Mouse (Mus musculus) inflammation-experienced regulatory T-cells, adult 6 months (primary cell): Measurements from ENCODE around the gene Yjefn3. TPM values are rescaled to one million over a fixed set of nuclear protein-coding genes. Genes with fewer than 3 reads are reported as not detected.

Source experiments
- ATAC-seq: one replicate; pipeline ENCODE4 v1.8.0; 2017
- polyA plus RNA-seq, 3 experiments: library from polyadenylated mRNA; unstranded; fragments of 100-300 nt; shearing (Covaris generic); gene quantifications; one replicate each; pipeline ENCODE4 v1.2.1; 2017

Gene Yjefn3
- polyA plus RNA-seq, 3 experiments from 2014 or later, result 0.56 to 1.1 TPM; not detected in 1

GRCm38 (mm10) chr8:69907106-69907505 lies 4.6 kb upstream of the Yjefn3 start:
- ATAC-seq, result no peak

DNA sequence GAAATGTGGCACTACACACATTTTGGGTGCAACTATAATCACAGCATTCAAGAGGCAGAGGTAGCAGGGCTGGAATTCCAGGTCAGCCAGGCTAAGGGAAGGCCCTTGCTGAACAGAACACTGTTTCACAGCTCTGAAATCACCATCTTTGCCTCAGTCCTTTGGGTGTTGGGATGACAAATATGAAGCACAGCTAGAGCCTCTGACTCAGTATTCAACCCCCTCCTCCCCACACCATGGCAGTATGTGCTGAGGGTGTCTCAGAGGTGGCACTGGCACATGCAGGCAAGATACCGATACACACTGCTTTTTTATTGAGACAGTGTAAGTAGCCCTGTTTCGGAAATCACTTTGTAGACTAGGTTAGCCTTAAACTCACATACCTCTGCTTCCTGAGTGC lies 3.7 kb upstream of the Yjefn3 start:
- no peak for ATAC-seq

DNA sequence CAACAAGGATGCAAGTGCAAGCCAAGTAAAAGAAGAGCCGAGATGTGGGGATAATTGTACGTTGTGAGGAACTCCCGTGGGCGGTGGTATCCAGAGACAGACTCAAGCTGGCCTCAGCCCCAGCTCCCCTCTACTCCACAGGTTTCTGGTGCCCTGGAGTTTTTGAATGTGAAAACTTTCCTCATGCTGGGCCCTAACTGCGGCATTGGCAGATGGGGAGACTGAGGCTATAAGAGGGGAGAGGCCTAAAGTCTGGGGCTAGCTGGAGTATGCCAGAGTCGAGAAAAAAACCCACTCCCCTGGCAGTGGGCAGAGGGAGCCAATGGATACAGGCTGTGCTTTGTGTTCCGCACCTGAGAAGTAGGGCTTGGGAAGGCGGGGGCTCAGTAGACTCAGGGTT lies 1.6 kb upstream of the Yjefn3 start:
- no peak for ATAC-seq

GRCm38 (mm10) chr8:69903063-69903542 lies 591 bp upstream of the Yjefn3 start:
- ATAC-seq, result peak; percentile 66

GRCm38 (mm10) chr8:69901484-69902162 lies 889 bp downstream of the Yjefn3 start:
- peak; percentile 71 for ATAC-seq

- ATAC-seq, result peak; percentile 35
These were observed 1.5 kb downstream of the Yjefn3 start for GRCm38 (mm10) chr8:69900895-69901451.

GRCm38 (mm10) chr8:69899876-69900275 lies 2.6 kb downstream of the Yjefn3 start:
- ATAC-seq, result no peak

DNA sequence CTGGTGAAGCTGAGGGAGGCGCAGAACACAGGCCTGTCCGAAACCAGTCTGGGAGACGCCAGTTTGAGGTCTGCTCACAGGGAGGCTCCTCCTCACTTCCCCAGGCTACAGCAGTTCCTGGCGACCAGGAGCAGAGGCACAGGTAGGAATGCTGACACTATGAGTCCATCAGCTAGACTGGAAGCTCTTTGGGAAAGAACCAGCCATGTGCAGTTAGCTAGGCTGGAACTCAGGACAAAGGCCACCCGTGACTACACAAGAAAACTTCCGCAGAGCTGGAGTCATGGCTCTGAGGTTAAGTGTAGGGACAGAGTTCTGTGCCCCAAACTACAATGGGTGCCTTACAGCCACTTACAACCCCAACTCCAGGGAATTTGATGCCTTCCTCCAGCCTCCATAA lies 4.7 kb downstream of the Yjefn3 start:
- no peak for ATAC-seq

DNA sequence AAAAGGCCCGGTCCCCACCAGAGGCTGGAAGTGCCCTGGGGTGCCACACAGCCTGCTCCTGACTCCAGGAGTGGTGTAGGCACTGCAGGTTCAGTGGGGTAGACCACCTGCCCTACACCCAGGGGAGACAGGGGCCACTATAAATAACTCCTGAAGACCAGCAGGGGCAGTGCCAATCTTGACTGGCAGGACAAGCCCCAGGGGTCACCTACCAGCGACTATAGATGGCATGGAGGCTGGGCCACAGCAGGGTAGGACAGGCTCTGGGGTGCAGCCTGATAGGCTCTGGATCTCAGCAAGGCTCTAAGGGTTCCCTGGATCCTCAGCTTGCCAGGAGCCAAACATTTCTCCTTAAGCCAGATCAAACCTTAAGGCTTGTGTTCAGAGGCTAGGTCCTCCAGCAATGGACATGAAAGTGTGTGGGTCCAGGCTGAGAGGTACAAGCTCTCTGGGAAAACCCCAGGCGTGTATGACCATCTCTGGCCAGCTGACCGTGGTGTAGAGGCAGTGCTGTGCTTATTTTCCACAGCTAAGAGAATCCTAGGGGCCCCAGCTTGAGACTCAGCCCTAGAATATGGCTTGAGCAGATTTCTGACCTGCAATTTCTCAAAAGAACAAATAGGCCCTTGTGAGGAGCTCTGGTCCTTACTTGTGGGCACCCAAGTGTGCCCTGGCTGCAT lies 6.6 kb downstream of the Yjefn3 start:
- no peak for ATAC-seq

- ATAC-seq, result no peak
These were observed 7.6 kb downstream of the Yjefn3 start for GRCm38 (mm10) chr8:69894836-69895332.

- ATAC-seq, result no peak
These were observed 8.6 kb downstream of the Yjefn3 start for GRCm38 (mm10) chr8:69893863-69894262.

- no peak for ATAC-seq
These were observed 11.7 kb downstream of the Yjefn3 start for GRCm38 (mm10) chr8:69890813-69891241.

DNA sequence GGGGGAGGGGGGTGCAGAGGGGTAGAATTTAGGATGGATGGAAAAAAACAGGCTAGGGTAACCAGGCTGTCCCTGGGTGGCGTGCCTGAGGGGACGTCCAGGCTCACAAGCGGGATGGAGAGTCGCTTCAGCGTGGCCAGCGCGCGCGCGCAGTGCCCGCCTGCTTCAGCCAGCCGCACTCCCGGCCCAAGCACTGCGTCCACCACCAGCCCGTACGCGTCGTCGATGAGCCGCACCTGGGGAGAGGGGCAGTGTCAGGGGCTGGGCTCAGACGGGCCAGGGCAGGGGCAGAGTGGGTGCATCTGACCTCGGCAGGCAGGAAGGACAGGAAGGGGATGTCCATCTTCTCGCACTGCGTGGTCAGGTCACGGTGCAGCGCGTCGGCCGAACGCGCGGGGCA lies 13.6 kb downstream of the Yjefn3 start:
- no peak for ATAC-seq

DNA sequence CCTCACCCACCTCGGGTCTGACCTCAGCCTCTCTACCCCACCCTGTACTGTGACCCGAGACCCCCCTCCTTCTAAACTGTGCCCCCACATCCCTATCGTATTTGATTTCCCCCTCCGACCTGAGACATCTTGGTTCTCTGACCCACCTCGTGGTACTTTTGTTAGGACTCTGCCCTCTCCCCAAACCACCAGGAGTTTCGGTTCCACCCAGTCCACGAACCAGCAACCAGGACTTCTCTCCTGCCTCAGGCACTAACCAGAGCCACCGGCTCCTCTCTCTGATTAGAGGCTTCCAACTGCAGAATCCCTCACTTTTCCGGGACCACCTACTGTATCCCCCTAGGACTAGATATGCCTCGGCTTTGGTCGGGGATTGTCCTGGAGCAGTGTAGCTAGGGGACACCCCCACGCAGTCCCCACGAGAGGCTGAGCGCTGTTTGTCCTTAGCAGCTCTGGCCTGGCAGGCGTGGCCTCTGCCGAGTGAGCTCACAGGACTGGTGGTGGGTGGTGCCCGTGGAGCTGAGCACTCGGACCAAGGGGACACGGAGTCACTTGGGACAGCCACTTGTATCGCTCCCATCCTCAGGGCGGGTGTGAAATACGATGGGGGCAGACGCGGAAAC lies 14.2 kb downstream of the Yjefn3 start:
- no peak for ATAC-seq

- ATAC-seq, result peak; percentile 44
These were observed 14.9 kb downstream of the Yjefn3 start, which contains the start of gene Cilp2 for GRCm38 (mm10) chr8:69887289-69888243. Gene Cilp2 (minus strand): TSS chr8:69887687.

GRCm38 (mm10) chr8:69884141-69884540 lies 18.4 kb downstream of the Yjefn3 start:
- no peak for ATAC-seq

- no peak for ATAC-seq
These were observed 19.5 kb downstream of the Yjefn3 start for GRCm38 (mm10) chr8:69882833-69883600.

GRCm38 (mm10) chr8:69882021-69882756 lies 20.3 kb downstream of the Yjefn3 start:
- no peak for ATAC-seq

GRCm38 (mm10) chr8:69881261-69881865 lies 21.1 kb downstream of the Yjefn3 start:
- ATAC-seq, result no peak

- no peak for ATAC-seq
These were observed 21.7 kb downstream of the Yjefn3 start for GRCm38 (mm10) chr8:69880841-69881240.
